Mouse (Mus musculus): ENCODE measurements at regions not wholly inside any gene's neighbourhood (a gene's known extent, or its start where the extent isn't known, plus 50 kb on each side); places are given as distances from the start of the nearest gene placed in this dataset.

DNA sequence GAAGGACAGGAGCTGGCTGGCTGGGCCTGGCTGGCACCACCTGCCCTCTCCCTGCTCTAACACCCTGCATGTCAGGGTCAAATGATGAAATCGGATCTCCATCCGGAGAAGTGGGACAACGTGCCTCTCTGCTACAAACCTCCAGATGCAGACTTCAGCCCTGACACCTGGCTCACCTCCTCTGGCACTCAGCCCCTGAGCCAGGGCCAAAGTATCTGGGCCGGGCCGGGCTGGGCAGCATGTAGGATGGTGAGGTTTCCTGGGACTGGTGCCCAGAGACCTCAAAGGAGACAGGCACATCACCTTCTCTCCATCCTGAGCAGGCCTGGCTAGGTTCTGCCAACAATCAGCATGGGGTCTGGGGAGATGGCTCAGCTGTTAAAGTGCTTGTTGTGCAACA lies 113.5 kb downstream of the Tfcp2l1 start:
- DNase-seq (ENCODE audit: low spot score in 2 of 2), result no peak

GRCm38 (mm10) chr1:118748196-118748595 lies 120.5 kb downstream of the Tfcp2l1 start:
- no peak for DNase-seq (ENCODE audit: low spot score in 2 of 2)

DNA sequence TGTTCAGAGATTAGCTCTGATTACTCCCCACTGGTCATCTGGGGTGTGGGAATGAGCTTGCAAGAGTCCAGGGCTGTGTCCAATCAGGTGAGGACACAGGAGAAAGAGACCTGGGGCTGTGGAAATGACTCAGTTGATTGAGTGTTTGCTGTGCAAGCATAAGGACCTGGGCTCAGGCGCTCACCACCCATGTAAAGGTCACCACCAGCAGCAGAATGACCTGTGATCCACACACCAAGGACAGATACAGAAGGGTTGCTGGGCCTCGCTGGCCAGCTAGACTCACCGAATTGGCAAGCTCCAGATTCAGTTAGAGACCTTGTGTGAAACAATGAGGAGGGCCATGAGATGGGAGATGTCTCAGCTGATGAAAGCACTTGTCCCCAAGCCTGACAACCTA lies 125.1 kb downstream of the Tfcp2l1 start:
- no peak for DNase-seq (ENCODE audit: low spot score in 2 of 2)

DNA sequence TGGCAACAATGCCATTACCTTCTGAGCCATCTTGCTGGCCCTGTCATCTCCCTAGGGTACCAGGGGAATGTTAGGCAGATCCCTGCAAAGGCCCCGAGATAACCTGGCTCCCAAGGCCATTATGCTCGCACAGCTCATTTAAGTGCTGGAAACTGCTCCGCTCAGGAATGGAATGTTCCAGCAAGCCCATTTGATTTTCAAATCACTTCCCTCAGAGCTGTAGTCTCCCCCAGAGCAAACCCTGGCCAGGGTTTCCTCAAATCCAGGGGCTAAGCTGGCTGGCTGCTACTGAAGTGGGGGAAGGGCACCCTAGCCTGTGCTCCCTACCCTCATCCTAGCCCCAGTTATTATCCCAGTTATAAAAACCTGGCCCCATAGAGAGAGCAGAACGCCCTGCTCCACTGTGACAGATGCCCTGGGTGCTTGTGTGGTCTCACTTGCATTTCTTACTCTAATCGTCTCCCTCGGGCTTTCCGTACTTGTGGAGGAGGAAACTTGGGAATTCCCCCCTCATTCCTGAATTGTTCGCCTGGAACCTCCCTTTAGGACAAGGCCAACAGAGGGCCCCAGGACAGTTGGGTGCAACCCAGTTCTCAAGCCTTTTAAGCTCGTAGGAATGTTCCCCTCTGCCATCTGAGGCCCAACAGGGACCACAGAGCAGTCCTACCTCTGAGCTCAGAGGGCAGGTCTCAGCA lies 128.6 kb downstream of the Tfcp2l1 start:
- DNase-seq (ENCODE audit: low spot score in 2 of 2), result no peak

- DNase-seq (ENCODE audit: low spot score in 2 of 2), result no peak
These were observed 129.7 kb downstream of the Tfcp2l1 start for GRCm38 (mm10) chr1:118757340-118758030.

- DNase-seq (ENCODE audit: low spot score in 2 of 2), result no peak
These were observed 130.3 kb downstream of the Tfcp2l1 start for GRCm38 (mm10) chr1:118758031-118758400.

DNA sequence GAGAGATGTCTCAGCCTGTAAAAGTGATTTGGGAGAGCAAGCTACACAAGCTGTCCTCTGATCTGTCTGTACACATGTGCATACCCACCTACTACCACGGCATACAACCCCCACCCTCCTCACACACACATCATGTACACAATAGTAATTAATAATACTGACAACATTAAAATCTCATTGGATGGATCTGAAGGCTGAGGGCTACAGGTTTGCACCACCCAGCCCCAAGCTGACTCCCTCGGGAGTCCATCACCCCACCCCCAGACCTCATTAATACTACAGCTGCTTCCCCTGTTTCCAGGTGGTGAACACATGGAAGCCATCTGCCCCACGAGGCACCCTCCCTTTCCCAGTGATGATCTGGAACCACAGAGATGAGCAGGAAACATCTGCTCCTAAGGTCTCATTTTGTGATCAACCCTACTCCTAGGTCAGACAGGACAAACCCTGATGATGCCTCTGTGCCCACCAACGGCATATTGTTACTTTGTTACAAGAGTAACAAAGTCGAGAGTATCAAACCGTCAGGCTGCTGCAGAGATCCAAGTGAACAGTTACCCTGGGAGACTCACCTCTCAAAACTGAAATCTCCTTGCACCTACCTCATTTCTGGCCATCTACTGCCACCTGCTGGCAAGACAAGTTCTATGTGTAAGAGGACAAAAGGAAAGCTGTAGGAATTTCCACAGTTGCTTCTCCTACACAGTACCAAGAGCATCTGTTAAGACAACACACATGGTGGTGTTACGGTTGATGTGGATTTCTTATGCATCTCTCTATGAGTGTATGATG lies 131.6 kb downstream of the Tfcp2l1 start:
- DNase-seq (ENCODE audit: low spot score in 2 of 2), result peak in 1 of 2 experiments; percentile 75

DNA sequence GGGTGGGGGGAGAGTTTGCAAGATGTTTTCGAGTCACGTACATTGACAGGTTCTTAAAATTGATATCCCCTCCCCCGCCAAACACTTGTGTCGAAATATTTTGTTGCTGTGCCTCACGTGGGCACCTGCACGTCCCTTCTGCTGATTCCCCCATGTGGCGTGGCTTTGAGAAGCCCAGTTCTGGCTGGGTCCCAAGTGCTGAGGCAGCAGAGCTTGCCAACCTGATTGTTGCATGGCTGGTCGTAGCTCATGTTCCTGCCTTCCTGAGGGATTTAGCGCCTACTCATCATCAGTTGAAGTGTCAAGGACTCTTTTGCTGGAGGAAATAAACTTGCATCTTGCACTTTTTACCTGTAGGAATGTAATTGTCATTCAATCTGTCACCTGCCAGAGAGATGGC lies 137.8 kb downstream of the Tfcp2l1 start:
- no peak for DNase-seq (ENCODE audit: low spot score in 2 of 2)

GRCm38 (mm10) chr1:118768831-118769230 lies 141.1 kb downstream of the Tfcp2l1 start:
- no peak for DNase-seq (ENCODE audit: low spot score in 2 of 2)

GRCm38 (mm10) chr1:118772261-118772660 lies 144.5 kb downstream of the Tfcp2l1 start:
- DNase-seq (ENCODE audit: low spot score in 2 of 2), result peak; percentile 39 to 59

DNA sequence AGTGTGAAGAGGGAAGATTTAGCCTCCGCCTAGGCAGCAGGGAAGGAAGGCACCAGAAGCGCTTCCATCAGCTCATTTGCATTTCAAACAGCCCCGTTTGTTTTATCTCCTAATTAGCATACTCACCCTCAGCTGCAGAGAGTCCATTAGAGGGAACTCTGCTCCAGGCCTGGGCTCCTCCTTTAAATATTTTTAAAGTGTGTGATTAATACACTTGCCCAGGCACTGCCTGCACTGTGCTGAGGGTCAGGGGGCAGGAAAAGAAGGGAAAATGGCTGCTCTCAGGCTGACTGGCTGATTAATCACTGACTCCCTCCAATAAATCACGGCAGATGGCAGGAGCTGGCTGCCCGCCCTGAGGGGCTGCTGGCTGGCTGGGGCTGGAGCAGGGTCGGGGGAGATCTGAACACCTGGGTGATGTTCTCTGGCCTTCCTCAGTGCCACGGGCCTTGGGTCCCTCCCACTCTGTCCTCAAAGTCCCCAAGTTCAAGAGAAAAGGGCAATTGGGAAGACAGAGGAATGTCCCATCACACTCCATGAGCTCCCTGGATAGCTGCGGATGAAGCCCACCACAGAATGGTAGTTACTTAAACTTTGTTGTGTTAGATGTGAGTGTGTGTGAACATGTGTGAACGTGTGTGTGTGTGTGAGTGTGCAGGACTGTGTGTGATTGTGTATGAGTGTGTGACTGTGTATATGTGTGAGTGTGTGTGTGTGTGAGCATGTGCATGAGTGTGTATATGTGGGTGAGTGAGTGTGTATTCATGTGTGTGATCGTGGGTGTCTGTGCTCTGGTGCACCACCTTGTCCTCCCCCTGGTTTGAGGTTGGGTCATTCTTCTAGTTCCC lies 149.1 kb downstream of the Tfcp2l1 start:
- no peak for DNase-seq (ENCODE audit: low spot score in 2 of 2)
